Mouse (Mus musculus): ENCODE data around the gene Frs2.

GRCm38 (mm10) chr10:117128693-117129092 lies 19.6 kb downstream of the Frs2 start:
- TF ChIP-seq POLR2A (IDR thresholded peaks at IDR 0.05; ENCODE audit: insufficient read depth, low read depth, low read length) (no peak), CTCF (IDR thresholded peaks at IDR 0.05; ENCODE audit: insufficient read depth, low read depth, low read length) (no peak)
